Mouse (Mus musculus): Measurements from ENCODE around the gene Insig2. TPM values are rescaled to one million over a fixed set of nuclear protein-coding genes. Genes with fewer than 3 reads are reported as not detected.

Insig2 gene
- polyA plus RNA-seq, 2 experiments: 6.4 to 6.5 TPM

DNA sequence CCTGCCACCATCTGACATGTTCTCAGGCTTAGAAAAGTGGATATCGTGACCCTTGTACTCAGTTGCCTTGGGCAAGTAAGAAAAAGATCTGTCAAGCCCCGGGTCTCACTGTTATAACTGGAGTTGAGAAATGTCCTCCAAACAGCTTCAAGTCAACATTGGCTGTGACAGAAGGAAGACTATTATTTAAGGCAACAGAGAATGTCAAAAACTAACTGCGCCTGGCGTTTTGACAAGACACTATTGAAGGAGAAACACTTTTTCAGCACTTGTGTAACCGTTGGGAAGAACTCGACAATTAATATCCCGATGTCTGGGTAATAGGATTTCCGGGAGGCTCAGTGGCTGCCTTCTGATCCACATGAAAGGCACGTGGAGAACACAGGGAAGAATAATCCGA, 41.5 kb downstream of the Insig2 start:
- H3K9me3 ChIP-seq (ENCODE audit: control insufficient read depth, low read length): no peaks in the 10 kb centered on the region
- H3K9ac ChIP-seq (replicated peaks): no peak overlapping the region
- DNase-seq (ENCODE audit: low read depth in 3 of 3, low spot score in 3 of 3): no peak
- H3K4me2 ChIP-seq (ENCODE audit: low read depth): no peak overlapping the region
- H3K27me3 ChIP-seq (ENCODE audit: control insufficient read depth, insufficient read depth, low read length): no peaks in the 10 kb centered on the region
- TF ChIP-seq CTCF (IDR thresholded peaks at IDR 0.05; ENCODE audit: low read depth): no peak
- TF ChIP-seq EP300 (IDR thresholded peaks at IDR 0.05; ENCODE audit: low read depth): no peak
- H3K27ac ChIP-seq: no peak overlapping the region
- ATAC-seq (ENCODE audit: insufficient read depth): no peak
- H3K4me3 ChIP-seq (ENCODE audit: insufficient read depth in 1 of 2, low read depth in 2 of 2, low read length in 2 of 2): no peak overlapping the region
- H3K36me3 ChIP-seq (replicated peaks; ENCODE audit: control insufficient read depth, insufficient read depth, low read depth): no peaks in the 10 kb centered on the region
- no peaks in the 10 kb centered on the region for H3K4me1 ChIP-seq (replicated peaks; ENCODE audit: control insufficient read depth in 2 of 2, insufficient read depth in 2 of 2, low read length in 1 of 2)
- 69% methylated on average over 10 of the region's 10 CpGs for WGBS (ENCODE audit: insufficient replicate concordance)

GRCm38 (mm10) chr1:121290340-121290739, 42.0 kb downstream of the Insig2 start:
- no peak for ATAC-seq (ENCODE audit: insufficient read depth)
- Histone ChIP-seq H3K9me3 (ENCODE audit: control insufficient read depth, low read length) (no peaks in the 10 kb centered on the region), H3K27me3 (ENCODE audit: control insufficient read depth, insufficient read depth, low read length) (no peaks in the 10 kb centered on the region), H3K36me3 (replicated peaks; ENCODE audit: control insufficient read depth, insufficient read depth, low read depth) (no peaks in the 10 kb centered on the region), H3K9ac (replicated peaks) (no peak overlapping the region), H3K4me2 (ENCODE audit: low read depth) (no peak overlapping the region), H3K27ac (no peak overlapping the region), H3K4me1 (replicated peaks; ENCODE audit: control insufficient read depth in 2 of 2, insufficient read depth in 2 of 2, low read length in 1 of 2) (no peaks in the 10 kb centered on the region), H3K4me3 (ENCODE audit: insufficient read depth in 1 of 2, low read depth in 2 of 2, low read length in 2 of 2) (no peak overlapping the region)
- WGBS (ENCODE audit: insufficient replicate concordance): 49% methylated on average over 5 of the region's 5 CpGs
- TF ChIP-seq EP300 (IDR thresholded peaks at IDR 0.05; ENCODE audit: low read depth) (no peak), CTCF (IDR thresholded peaks at IDR 0.05; ENCODE audit: low read depth) (no peak)
- no peak for DNase-seq (ENCODE audit: low read depth in 3 of 3, low spot score in 3 of 3)

DNA sequence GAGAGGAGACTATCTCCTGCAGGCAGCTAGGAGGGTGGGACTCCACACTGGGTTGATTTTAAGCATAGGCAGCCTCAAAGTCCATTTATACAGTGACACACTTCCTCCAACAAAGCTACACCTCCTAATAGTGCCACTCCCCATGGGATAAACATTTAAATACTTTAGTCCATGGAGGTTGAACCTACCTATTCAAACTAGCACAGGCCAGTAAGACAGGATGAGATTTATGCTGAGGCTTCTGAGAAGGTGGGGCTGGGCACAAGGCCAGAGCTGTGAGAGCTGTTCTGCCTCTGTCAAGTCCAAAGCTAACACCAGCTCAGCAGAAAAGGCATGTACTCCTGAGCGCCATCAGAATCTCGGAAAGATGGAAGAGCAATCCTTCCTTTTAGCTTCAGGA, 48.2 kb downstream of the Insig2 start:
- no peak for ATAC-seq (ENCODE audit: insufficient read depth)

DNA sequence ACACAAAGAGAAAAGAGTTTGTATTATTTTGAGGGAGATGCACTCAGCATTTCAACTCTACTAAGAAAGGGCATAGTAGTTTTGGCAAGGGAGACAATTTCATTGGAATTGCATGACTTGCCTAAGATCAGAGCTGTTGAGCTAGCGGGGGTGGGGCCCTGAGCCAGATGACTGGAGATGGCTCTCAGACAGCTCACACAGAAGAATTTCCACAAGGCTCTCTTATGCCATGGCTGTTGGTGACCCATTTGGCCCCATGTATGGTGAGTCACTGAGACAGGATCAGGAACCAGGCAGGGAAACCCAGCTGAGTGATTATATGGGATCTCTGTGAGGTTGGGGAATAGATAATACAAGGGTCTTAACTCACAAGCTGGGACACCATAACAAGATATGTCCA, 51.9 kb downstream of the Insig2 start:
- H3K9me3 ChIP-seq (ENCODE audit: control insufficient read depth, low read length): no peaks in the 10 kb centered on the region
- no peak for ATAC-seq (ENCODE audit: insufficient read depth)
- H3K4me1 ChIP-seq (replicated peaks; ENCODE audit: control insufficient read depth in 2 of 2, insufficient read depth in 2 of 2, low read length in 1 of 2): no peaks in the 10 kb centered on the region

More for the DNA sequence above, 48.2 kb downstream of the Insig2 start:
- 69% methylated on average over 2 of the region's 2 CpGs for WGBS (ENCODE audit: insufficient replicate concordance)
- Histone ChIP-seq H3K36me3 (replicated peaks; ENCODE audit: control insufficient read depth, insufficient read depth, low read depth) (no peaks in the 10 kb centered on the region), H3K27ac (no peak overlapping the region), H3K4me3 (ENCODE audit: insufficient read depth in 1 of 2, low read depth in 2 of 2, low read length in 2 of 2) (no peak overlapping the region), H3K27me3 (ENCODE audit: control insufficient read depth, insufficient read depth, low read length) (no peaks in the 10 kb centered on the region), H3K4me1 (replicated peaks; ENCODE audit: control insufficient read depth in 2 of 2, insufficient read depth in 2 of 2, low read length in 1 of 2) (no peaks in the 10 kb centered on the region), H3K9ac (replicated peaks) (no peak overlapping the region), H3K9me3 (ENCODE audit: control insufficient read depth, low read length) (no peaks in the 10 kb centered on the region), H3K4me2 (ENCODE audit: low read depth) (no peak overlapping the region)
- TF ChIP-seq CTCF (IDR thresholded peaks at IDR 0.05; ENCODE audit: low read depth): no peak
- no peak for TF ChIP-seq EP300 (IDR thresholded peaks at IDR 0.05; ENCODE audit: low read depth)
- DNase-seq (ENCODE audit: low read depth in 3 of 3, low spot score in 3 of 3): no peak

DNA sequence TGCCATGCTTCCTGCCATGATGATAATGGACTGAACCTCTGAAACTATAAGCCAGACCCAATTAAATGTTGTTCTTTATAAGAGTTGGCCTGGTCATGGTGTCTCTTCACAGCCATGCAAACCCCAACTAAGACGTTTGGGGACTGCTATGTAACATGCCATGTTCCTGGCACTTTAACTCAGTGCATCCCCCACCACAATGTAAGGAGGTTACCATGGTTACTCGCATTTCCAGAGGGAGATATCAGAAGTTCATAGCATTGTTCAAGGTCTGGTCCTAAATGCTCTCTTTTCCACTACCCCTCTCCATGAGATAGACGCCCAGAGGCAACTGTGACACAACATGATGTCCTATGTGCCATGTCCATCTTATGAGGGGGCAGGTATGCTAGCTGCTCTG, 54.0 kb downstream of the Insig2 start:
- DNase-seq (ENCODE audit: low read depth in 3 of 3, low spot score in 3 of 3): no peak
- Histone ChIP-seq H3K27ac (no peak overlapping the region), H3K9me3 (ENCODE audit: control insufficient read depth, low read length) (no peaks in the 10 kb centered on the region), H3K9ac (replicated peaks) (no peak overlapping the region), H3K27me3 (ENCODE audit: control insufficient read depth, insufficient read depth, low read length) (no peaks in the 10 kb centered on the region), H3K4me1 (replicated peaks; ENCODE audit: control insufficient read depth in 2 of 2, insufficient read depth in 2 of 2, low read length in 1 of 2) (no peaks in the 10 kb centered on the region), H3K4me2 (ENCODE audit: low read depth) (no peak overlapping the region), H3K36me3 (replicated peaks; ENCODE audit: control insufficient read depth, insufficient read depth, low read depth) (no peaks in the 10 kb centered on the region), H3K4me3 (ENCODE audit: insufficient read depth in 1 of 2, low read depth in 2 of 2, low read length in 2 of 2) (no peak overlapping the region)
- WGBS (ENCODE audit: insufficient replicate concordance): 42% methylated on average over 3 of the region's 3 CpGs
- no peak for TF ChIP-seq CTCF (IDR thresholded peaks at IDR 0.05; ENCODE audit: low read depth)
- TF ChIP-seq EP300 (IDR thresholded peaks at IDR 0.05; ENCODE audit: low read depth): no peak
- no peak for ATAC-seq (ENCODE audit: insufficient read depth)

More for the DNA sequence above, 51.9 kb downstream of the Insig2 start:
- Histone ChIP-seq H3K4me2 (ENCODE audit: low read depth) (no peak overlapping the region), H3K27me3 (ENCODE audit: control insufficient read depth, insufficient read depth, low read length) (no peaks in the 10 kb centered on the region), H3K9ac (replicated peaks) (no peak overlapping the region), H3K36me3 (replicated peaks; ENCODE audit: control insufficient read depth, insufficient read depth, low read depth) (no peaks in the 10 kb centered on the region), H3K4me3 (ENCODE audit: insufficient read depth in 1 of 2, low read depth in 2 of 2, low read length in 2 of 2) (no peak overlapping the region), H3K27ac (no peak overlapping the region)
- no peak for DNase-seq (ENCODE audit: low read depth in 3 of 3, low spot score in 3 of 3)
- 50% methylated on average over 1 of the region's 1 CpGs for WGBS (ENCODE audit: insufficient replicate concordance)
- TF ChIP-seq EP300 (IDR thresholded peaks at IDR 0.05; ENCODE audit: low read depth): no peak
